Mouse (Mus musculus) forebrain, embryonic 16.5 days (tissue): ENCODE data around the gene Daam1. TPM values are rescaled to one million over a fixed set of nuclear protein-coding genes. Genes with fewer than 3 reads are reported as not detected.
A peak's percentile ranks its signal among the peaks of the same experiment; 100 is the strongest.

Experiments
- ATAC-seq: fragments of 200-750 bp; cut with Nextera tagmentation; 2 replicates; pipeline ENCODE4 v1.8.0; 2017; ENCODE audit warnings: mild to moderate bottlenecking, moderate library complexity
- H3K27ac ChIP-seq: fragments of 300-500 bp; sonication (generic); 2 replicates; pipeline ENCODE4 v1.5.1; 2014; ENCODE audit warnings: low read length, control low read depth
- H3K27me3 ChIP-seq: fragments of 300-500 bp; sonication (generic); replicated peaks from 2 replicates; pipeline ENCODE4 v1.6.1; 2014; ENCODE audit warnings: low read length; ENCODE audit not compliant: control insufficient read depth, insufficient read depth
- H3K36me3 ChIP-seq: fragments of 300-500 bp; sonication (generic); 2 replicates; pipeline ENCODE4 v1.6.1; 2014; ENCODE audit not compliant: control insufficient read depth, insufficient read depth
- H3K4me1 ChIP-seq: fragments of 300-500 bp; sonication (generic); replicated peaks from 2 replicates; pipeline ENCODE4 v1.6.1; 2014; ENCODE audit warnings: low read length; ENCODE audit not compliant: control insufficient read depth, insufficient read depth
- H3K4me2 ChIP-seq: fragments of 300-500 bp; sonication (generic); 2 replicates; pipeline ENCODE4 v1.6.1; 2014; ENCODE audit warnings: mild to moderate bottlenecking, low read length, control low read depth
- H3K4me3 ChIP-seq: fragments of 300-500 bp; sonication (generic); replicated peaks from 2 replicates; pipeline ENCODE4 v1.5.1; 2014; ENCODE audit warnings: mild to moderate bottlenecking, low read length, control low read depth
- H3K9ac ChIP-seq: fragments of 300-500 bp; sonication (generic); replicated peaks from 2 replicates; pipeline ENCODE4 v1.6.1; 2014; ENCODE audit warnings: low read depth, low read length, control low read depth
- H3K9me3 ChIP-seq: fragments of 300-500 bp; sonication (generic); 2 replicates; pipeline ENCODE4 v1.6.1; 2016; ENCODE audit warnings: low read length; ENCODE audit not compliant: control insufficient read depth
- WGBS: fragments of 180-500 bp; shearing (Covaris S2); extraction: QIAGEN DNeasy Blood & Tissue Kit; methylation state at CpG from one replicate; pipeline ENCODE4 v1.1.7; 2014; 5-methylcytosine and 5-hydroxymethylcytosine counted together
- polyA plus RNA-seq: library from polyadenylated mRNA; unstranded; fragments of >200 nt; fragmentation: Nextera tagmentation; extraction: Ambion mirVana; gene quantifications from 2 replicates; pipeline ENCODE4 v1.2.1, GENCODE M21; 2015

Gene Daam1
- polyA plus RNA-seq, 1 experiment from 2014 or later: 29.7 TPM

DNA sequence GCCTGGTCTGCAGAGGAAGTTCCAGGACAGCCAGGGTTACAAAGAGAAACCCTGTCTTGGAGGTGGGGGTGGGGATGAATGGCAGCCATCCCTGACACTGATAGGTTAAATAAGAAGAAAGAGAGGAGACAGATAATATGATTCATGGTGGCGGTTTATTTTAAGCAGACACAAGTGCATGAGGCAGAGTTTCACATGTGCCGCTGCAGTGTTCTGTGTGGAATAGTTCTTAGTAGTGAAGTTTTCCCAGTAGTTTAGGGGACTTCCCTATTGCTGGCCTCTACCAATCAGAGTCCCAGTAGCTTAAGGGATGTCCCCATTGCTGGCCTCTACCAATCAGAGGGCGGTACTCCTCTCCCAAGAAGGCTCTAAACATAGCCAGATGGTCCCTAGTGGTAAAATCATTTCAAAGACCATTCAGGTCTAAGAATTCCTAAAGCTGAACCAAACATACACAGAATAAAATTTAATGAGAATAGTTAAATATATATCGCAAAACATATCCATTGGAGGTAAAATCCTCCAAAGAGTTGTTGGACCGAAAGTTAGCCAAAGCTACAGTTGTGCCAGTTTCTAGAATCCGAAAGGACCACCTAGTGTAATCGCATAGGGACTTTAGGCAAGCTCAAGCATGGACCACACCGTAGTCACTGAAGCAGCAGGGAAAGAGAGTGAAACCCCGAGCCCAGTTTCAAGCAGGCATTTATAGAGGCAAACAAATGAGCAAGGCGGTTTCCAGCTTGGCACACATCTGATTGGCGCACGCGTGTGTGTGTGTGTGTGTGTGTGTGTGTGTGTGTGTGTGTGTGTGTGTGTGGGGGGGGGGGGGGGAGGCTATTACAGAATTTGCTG is 178.4 kb downstream of the Daam1 start:
- Histone ChIP-seq H3K27me3 (no peaks in the 10 kb centered on the region), H3K9ac (no peak overlapping the region), H3K36me3 (no peaks in the 10 kb centered on the region), H3K4me1 (0 out of 2 replicates have a peak, but pooled peaks cover 3% of the 10 kb centered on the region), H3K9me3 (no peaks in the 10 kb centered on the region), H3K27ac (no peak overlapping the region), H3K4me2 (no peak overlapping the region), H3K4me3 (no peak overlapping the region)
- WGBS: 87% methylated on average over 13 of the region's 13 CpGs
- ATAC-seq: no peak

- H3K9ac ChIP-seq: no peak overlapping the region
- ATAC-seq: no peak
- WGBS: 96% methylated on average over 3 of the region's 3 CpGs
- no peaks in the 10 kb centered on the region for H3K27me3 ChIP-seq
- H3K36me3 ChIP-seq: no peaks in the 10 kb centered on the region
- H3K4me2 ChIP-seq: no peak overlapping the region
- H3K4me3 ChIP-seq: no peak overlapping the region
- H3K9me3 ChIP-seq: no peaks in the 10 kb centered on the region
- no peak overlapping the region for H3K27ac ChIP-seq
- 0 out of 2 replicates have a peak, but pooled peaks cover 6% of the 10 kb centered on the region for H3K4me1 ChIP-seq
These were observed 180.5 kb downstream of the Daam1 start for GRCm38 (mm10) chr12:72011404-72011803.

- Histone ChIP-seq H3K27ac (no peak overlapping the region), H3K4me1 (0 out of 2 replicates have a peak, but pooled peaks cover 6% of the 10 kb centered on the region), H3K36me3 (no peaks in the 10 kb centered on the region), H3K9ac (no peak overlapping the region), H3K27me3 (no peaks in the 10 kb centered on the region), H3K9me3 (no peaks in the 10 kb centered on the region), H3K4me2 (no peak overlapping the region), H3K4me3 (no peak overlapping the region)
- 87% methylated on average over 6 of the region's 6 CpGs for WGBS
- ATAC-seq: no peak
These were observed 181.2 kb downstream of the Daam1 start for GRCm38 (mm10) chr12:72012126-72012525.

GRCm38 (mm10) chr12:72013711-72014354 is 183.0 kb downstream of the Daam1 start:
- peak; percentile 66 for ATAC-seq
- H3K27ac ChIP-seq: no peak overlapping the region
- no peak overlapping the region for H3K4me3 ChIP-seq
- no peaks in the 10 kb centered on the region for H3K27me3 ChIP-seq
- no peaks in the 10 kb centered on the region for H3K36me3 ChIP-seq
- H3K9ac ChIP-seq: no peak overlapping the region
- 74% methylated on average over 13 of the region's 13 CpGs for WGBS
- H3K4me1 ChIP-seq: 0 out of 2 replicates have a peak, but pooled peaks cover 6% of the 10 kb centered on the region
- H3K9me3 ChIP-seq: no peaks in the 10 kb centered on the region
- H3K4me2 ChIP-seq: no peak overlapping the region

DNA sequence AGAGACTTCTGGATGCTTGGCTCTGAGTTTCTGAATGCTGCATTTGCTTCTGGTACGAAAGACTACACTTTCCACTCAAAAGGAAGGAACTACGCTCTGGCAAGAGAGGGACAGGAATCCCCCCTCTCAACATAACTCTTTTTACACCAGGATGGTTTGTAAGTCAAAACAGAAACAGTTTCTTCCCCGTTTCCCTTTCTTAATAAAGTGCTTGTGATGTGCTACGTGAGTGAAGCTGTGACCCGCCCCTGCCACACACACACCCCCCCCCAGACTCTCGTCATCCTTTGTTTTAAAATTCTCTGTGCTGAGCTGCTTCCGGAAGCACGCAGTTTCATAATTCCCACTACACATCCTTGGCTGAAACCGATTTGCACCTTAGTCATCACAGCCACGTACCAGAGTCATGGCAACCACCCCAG is 183.5 kb downstream of the Daam1 start:
- Histone ChIP-seq H3K4me1 (0 out of 2 replicates have a peak, but pooled peaks cover 6% of the 10 kb centered on the region), H3K4me3 (no peak overlapping the region), H3K36me3 (no peaks in the 10 kb centered on the region), H3K27ac (no peak overlapping the region), H3K4me2 (no peak overlapping the region), H3K27me3 (no peaks in the 10 kb centered on the region), H3K9ac (no peak overlapping the region), H3K9me3 (no peaks in the 10 kb centered on the region)
- WGBS: 45% methylated on average over 10 of the region's 10 CpGs
- ATAC-seq: 0 out of 2 replicates have a peak, but pooled peaks have one; percentile 12

DNA sequence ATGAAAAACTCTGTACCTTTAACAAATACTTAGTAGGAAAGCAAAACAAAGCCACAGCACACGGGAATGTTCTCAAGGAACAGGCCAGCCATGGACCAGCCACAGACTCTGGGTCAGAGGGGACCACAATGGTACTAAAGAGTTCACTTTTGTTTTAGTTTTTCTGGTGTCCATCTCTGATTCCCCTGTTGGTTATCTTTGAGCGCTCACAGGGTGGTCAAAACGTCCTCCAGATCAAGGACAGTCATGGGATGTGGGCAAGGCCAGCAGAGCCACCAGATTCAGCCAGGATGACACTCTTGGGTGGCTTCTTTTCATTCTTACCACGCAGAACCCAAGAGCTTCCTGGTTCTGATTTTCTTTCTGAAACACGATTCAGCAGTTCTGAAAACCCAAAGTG is 184.4 kb downstream of the Daam1 start:
- 78% methylated on average over 5 of the region's 5 CpGs for WGBS
- Histone ChIP-seq H3K9me3 (no peaks in the 10 kb centered on the region), H3K4me1 (0 out of 2 replicates have a peak, but pooled peaks cover 6% of the 10 kb centered on the region), H3K9ac (no peak overlapping the region), H3K4me2 (no peak overlapping the region), H3K27ac (no peak overlapping the region), H3K27me3 (no peaks in the 10 kb centered on the region), H3K4me3 (no peak overlapping the region), H3K36me3 (no peaks in the 10 kb centered on the region)
- ATAC-seq: no peak

DNA sequence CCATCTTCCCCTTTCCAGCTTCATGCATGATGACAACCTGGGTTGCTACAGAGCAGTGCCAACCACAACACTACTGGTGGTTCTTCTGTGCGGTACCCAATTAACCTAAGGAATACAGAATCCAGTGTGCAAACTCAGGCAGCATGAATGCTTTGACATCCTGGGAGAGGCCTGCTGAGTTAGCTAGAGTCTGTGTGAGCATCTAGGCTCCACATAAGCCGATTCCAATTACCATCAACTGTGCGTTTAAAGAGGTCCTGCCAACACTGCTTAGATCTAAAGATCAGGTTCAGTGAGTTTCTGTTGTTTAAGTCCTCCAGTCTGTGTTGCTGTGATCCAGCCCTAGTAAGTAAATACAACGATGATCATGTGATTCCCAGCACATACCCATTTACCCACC is 189.4 kb downstream of the Daam1 start:
- WGBS: 77% methylated on average over 4 of the region's 4 CpGs
- no peak overlapping the region for H3K4me3 ChIP-seq

GRCm38 (mm10) chr12:72021543-72021942 is 190.7 kb downstream of the Daam1 start:
- Histone ChIP-seq H3K9me3 (no peaks in the 10 kb centered on the region), H3K9ac (no peak overlapping the region), H3K4me1 (no peaks in the 10 kb centered on the region), H3K4me3 (no peak overlapping the region), H3K36me3 (no peaks in the 10 kb centered on the region), H3K4me2 (no peak overlapping the region), H3K27me3 (no peaks in the 10 kb centered on the region), H3K27ac (no peak overlapping the region)
- 77% methylated on average over 5 of the region's 5 CpGs for WGBS
- no peak for ATAC-seq

More for the DNA sequence above, 189.4 kb downstream of the Daam1 start:
- Histone ChIP-seq H3K27me3 (no peaks in the 10 kb centered on the region), H3K4me2 (no peak overlapping the region), H3K4me1 (no peaks in the 10 kb centered on the region), H3K9me3 (no peaks in the 10 kb centered on the region), H3K27ac (no peak overlapping the region), H3K36me3 (no peaks in the 10 kb centered on the region), H3K9ac (no peak overlapping the region)
- no peak for ATAC-seq

DNA sequence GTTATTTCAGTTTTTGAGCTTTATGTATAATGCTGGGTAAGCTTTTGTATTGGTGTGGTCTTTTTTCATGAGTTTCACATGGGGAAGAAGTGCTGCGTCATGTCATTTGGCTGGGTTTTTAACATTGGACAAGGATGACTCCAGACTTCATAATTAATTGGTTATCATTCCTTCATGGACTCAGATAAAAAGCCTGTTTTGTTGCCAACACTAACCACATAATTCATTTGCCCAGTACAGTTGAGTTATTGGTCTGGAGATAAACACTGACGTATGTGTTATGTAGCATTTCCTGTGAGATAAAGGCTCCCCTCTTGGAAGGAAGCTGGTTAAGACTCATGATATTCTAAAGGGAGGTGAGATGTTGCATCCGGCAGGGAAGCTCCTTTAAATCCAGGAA is 191.9 kb downstream of the Daam1 start:
- Histone ChIP-seq H3K36me3 (no peaks in the 10 kb centered on the region), H3K4me1 (no peaks in the 10 kb centered on the region), H3K4me2 (no peak overlapping the region), H3K27me3 (no peaks in the 10 kb centered on the region), H3K9me3 (no peaks in the 10 kb centered on the region), H3K27ac (no peak overlapping the region), H3K9ac (no peak overlapping the region), H3K4me3 (no peak overlapping the region)
- WGBS: 95% methylated on average over 3 of the region's 3 CpGs
- no peak for ATAC-seq
